Mouse (Mus musculus) hindlimb bud, embryonic 11.5 days (tissue): ENCODE results near the gene U2af2.

Experiments
- DNase-seq: peaks from one replicate; pipeline ENCODE4 v3.0.0-alpha.2; 2012; ENCODE audit warnings: low read depth, low spot score; ENCODE audit errors: extremely low spot score

U2af2 gene

GRCm38 (mm10) chr7:5102564-5102963 lies 40.6 kb downstream of the U2af2 start:
- no peak for DNase-seq

- no peak for DNase-seq
Measured at GRCm38 (mm10) chr7:5108272-5108671, 46.3 kb downstream of the U2af2 start.

GRCm38 (mm10) chr7:5109301-5109700 lies 47.4 kb downstream of the U2af2 start:
- DNase-seq = no peak

GRCm38 (mm10) chr7:5112701-5113100 lies 50.8 kb downstream of the U2af2 start:
- DNase-seq = no peak

- no peak for DNase-seq
Measured at GRCm38 (mm10) chr7:5116850-5117249, 54.9 kb downstream of the U2af2 start, which contains the start of gene Rfpl4. Gene Rfpl4, minus strand, starts transcription at chr7:5116950.

GRCm38 (mm10) chr7:5125078-5125477 lies 63.1 kb downstream of the U2af2 start:
- DNase-seq = no peak

- no peak for DNase-seq
Measured at GRCm38 (mm10) chr7:5125549-5126406, 63.8 kb downstream of the U2af2 start, which contains the start of gene Rasl2-9. Gene Rasl2-9, minus strand, starts transcription at chr7:5125950.
